Comparison of ENCODE assay signal across 8 mouse cellular contexts in the genomic region with DNA sequence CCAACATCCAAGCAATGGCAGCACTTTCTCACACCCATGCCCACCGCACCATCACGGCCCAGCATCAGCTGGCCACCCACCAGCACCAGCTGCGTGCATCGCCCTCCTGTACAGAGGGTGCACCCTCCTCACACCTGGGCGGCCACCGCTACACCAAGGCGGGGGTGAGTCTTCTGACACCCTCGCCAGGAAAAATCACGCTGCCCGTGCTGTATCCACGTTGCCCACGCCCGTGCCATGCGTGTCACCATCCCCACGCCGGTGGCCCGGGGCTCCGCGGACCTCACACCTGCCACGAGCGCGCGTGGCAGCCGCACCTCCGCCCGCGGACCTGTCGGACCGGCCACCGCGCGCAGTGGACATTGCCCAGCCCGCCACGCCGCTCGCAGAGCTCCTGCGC. TPM values are rescaled to one million over a fixed set of nuclear protein-coding genes. Genes with fewer than 3 reads are reported as not detected.
DNase-seq lines count a peak whose midpoint lies in the region; ATAC-seq and TF ChIP-seq lines count a peak whose summit lies in the region.

No protein-coding gene starts in this region.

- ATAC-seq in heart, embryonic 15.5 days (replicated peaks; ENCODE audit: insufficient number of reproducible peaks, insufficient read depth, low FRiP score, low read depth): peak; percentile 21; the same call in 1 of the 2 replicates
- no peak for ATAC-seq in heart, embryonic 16.5 days (replicated peaks; ENCODE audit: extremely low read depth, insufficient read depth, low FRiP score)

- DNase-seq in heart, adult 18-20 months: no peak
- no peak for DNase-seq in midbrain, embryonic 10.5 days (ENCODE audit: low spot score)
- no peak for DNase-seq in c-Kit-positive CD71-positive TER-119-positive erythroid progenitor cells, embryonic 14.5 days (ENCODE audit: low spot score)
- no peak for DNase-seq in right cerebral cortex, adult 2 months (ENCODE audit: low spot score in 2 of 2)
- no peak for DNase-seq in gastrocnemius, postnatal 25 days

- WGBS in heart, embryonic 15.5 days: 7% methylated on average over 37 of the region's 37 CpGs
- 12% methylated on average over 37 of the region's 37 CpGs for WGBS in bone marrow, adult 2 months
- WGBS in heart, embryonic 16.5 days: 7% methylated on average over 37 of the region's 37 CpGs
- WGBS in midbrain, embryonic 10.5 days: 6% methylated on average over 37 of the region's 37 CpGs

- H3K9me3 ChIP-seq in heart, embryonic 15.5 days (replicated peaks): no peaks in the 10 kb centered on the region
- H3K9me3 ChIP-seq in heart, embryonic 16.5 days (replicated peaks; ENCODE audit: control insufficient read depth, low read length): no peaks in the 10 kb centered on the region
- H3K9me3 ChIP-seq in midbrain, embryonic 10.5 days (replicated peaks): no peaks in the 10 kb centered on the region

- H3K4me3 ChIP-seq in heart, embryonic 15.5 days: peak overlapping the region; percentile 68
- peak overlapping the region; percentile 9 for H3K4me3 ChIP-seq in bone marrow, adult 2 months (replicated peaks; ENCODE audit: control insufficient read depth, low read depth, low read length)
- peak overlapping the region; percentile 71 for H3K4me3 ChIP-seq in heart, embryonic 16.5 days (ENCODE audit: low read length)
- H3K4me3 ChIP-seq in midbrain, embryonic 10.5 days: peak overlapping the region; percentile 78

- no peak overlapping the region for H3K27ac ChIP-seq in heart, embryonic 15.5 days
- H3K27ac ChIP-seq in bone marrow, adult 2 months (ENCODE audit: control insufficient read depth, insufficient read depth, low read depth, low read length, poor library complexity): no peak overlapping the region
- no peak overlapping the region for H3K27ac ChIP-seq in heart, embryonic 16.5 days (ENCODE audit: low read length)
- H3K27ac ChIP-seq in midbrain, embryonic 10.5 days (replicated peaks): peak overlapping the region; percentile 89

- no peak for TF ChIP-seq CTCF in bone marrow, adult 2 months (IDR thresholded peaks at IDR 0.05; ENCODE audit: control insufficient read depth, insufficient read depth, low read length)

- peak overlapping the region; percentile 95 for H3K4me2 ChIP-seq in heart, embryonic 15.5 days
- peak overlapping the region; percentile 96 for H3K4me2 ChIP-seq in heart, embryonic 16.5 days (ENCODE audit: low read depth, low read length)

- H3K27me3 ChIP-seq in heart, embryonic 15.5 days: peaks cover 32% of the 10 kb centered on the region
- peaks cover 23% of the 10 kb centered on the region for H3K27me3 ChIP-seq in heart, embryonic 16.5 days (ENCODE audit: control insufficient read depth, insufficient read depth, low read length)
- peaks cover 50% of the 10 kb centered on the region for H3K27me3 ChIP-seq in midbrain, embryonic 10.5 days (ENCODE audit: low read depth, poor library complexity, severe bottlenecking)

- peak overlapping the region; percentile 67 for H3K9ac ChIP-seq in heart, embryonic 15.5 days
- peak overlapping the region; percentile 79 for H3K9ac ChIP-seq in heart, embryonic 16.5 days (ENCODE audit: low read length)

- H3K36me3 ChIP-seq in heart, embryonic 15.5 days: no peaks in the 10 kb centered on the region
- no peaks in the 10 kb centered on the region for H3K36me3 ChIP-seq in heart, embryonic 16.5 days (ENCODE audit: control insufficient read depth, insufficient read depth)
- no peaks in the 10 kb centered on the region for H3K36me3 ChIP-seq in midbrain, embryonic 10.5 days

- H3K4me1 ChIP-seq in heart, embryonic 15.5 days (replicated peaks): peaks cover 13% of the 10 kb centered on the region
- H3K4me1 ChIP-seq in bone marrow, adult 2 months (ENCODE audit: control insufficient read depth, insufficient read depth, low read length): peaks cover 2% of the 10 kb centered on the region
- peaks cover 7% of the 10 kb centered on the region; the same call in 1 of the 2 replicates for H3K4me1 ChIP-seq in heart, embryonic 16.5 days (ENCODE audit: control insufficient read depth, insufficient read depth, low read length)
- H3K4me1 ChIP-seq in midbrain, embryonic 10.5 days: peaks cover 18% of the 10 kb centered on the region

- TF ChIP-seq POLR2A in bone marrow, adult 2 months (IDR thresholded peaks at IDR 0.05; ENCODE audit: borderline replicate concordance, control insufficient read depth, low read depth, low read length): no peak

RNA-seq across cellular contexts. Expression of a gene that starts 0.3 kb away (rescaled TPM):
- polyA plus RNA-seq in heart, embryonic 15.5 days (2015; fragmentation: Nextera tagmentation; extraction: Ambion mirVana): 0.88 and 1.5 TPM in 2 replicates
- 1 to 10 TPM; 3.3 TPM for total RNA-seq in heart, adult 18-20 months (2021)
- 0.18 TPM in 1 of 2 replicates, not detected in the other for polyA plus RNA-seq in bone marrow, adult 2 months (2011; ENCODE audit: insufficient read depth, insufficient read length, low replicate concordance, missing spikeins)
- polyA plus RNA-seq in heart, embryonic 16.5 days (2015; fragmentation: Nextera tagmentation; extraction: Ambion mirVana): 0.89 and 0.92 TPM in 2 replicates
- 1.8 and 2.7 TPM in 2 replicates for polyA plus RNA-seq in midbrain, embryonic 10.5 days (2016; fragmentation: Nextera tagmentation; extraction: Ambion mirVana)
- 1 to 10 TPM; 4.0 to 6.7 TPM for total RNA-seq in gastrocnemius, postnatal 25 days (2021)

Comparison
In these comparisons a context has a peak if more than half of its experiments do, and no peak if none do; other contexts are left out.
1. H3K4me3 ChIP-seq: peak in every context shown above with its lines; median percentile 78 in midbrain, embryonic 10.5 days; 71 in heart, embryonic 16.5 days; 68 in heart, embryonic 15.5 days; 9 in bone marrow, adult 2 months.